Mouse (Mus musculus) embryonic facial prominence, embryonic 10.5 days (tissue): ENCODE results near the gene Lipa. TPM values are rescaled to one million over a fixed set of nuclear protein-coding genes. Genes with fewer than 3 reads are reported as not detected.
A peak's percentile ranks its signal among the peaks of the same experiment; 100 is the strongest.

ENCODE experiments used
- DNase-seq: peaks from one replicate; pipeline ENCODE4 v3.0.0-alpha.2; 2017; ENCODE audit warnings: low spot score
- H3K27ac ChIP-seq: fragments of 300-500 bp; sonication (generic); replicated peaks from 2 replicates; pipeline ENCODE4 v1.5.1; 2016; ENCODE audit warnings: mild to moderate bottlenecking
- H3K27me3 ChIP-seq: fragments of 300-500 bp; sonication (generic); replicated peaks from 2 replicates; pipeline ENCODE4 v1.6.1; 2016; ENCODE audit warnings: low read depth, mild to moderate bottlenecking; ENCODE audit not compliant: poor library complexity, severe bottlenecking
- H3K36me3 ChIP-seq: fragments of 300-500 bp; sonication (generic); replicated peaks from 2 replicates; pipeline ENCODE4 v1.6.1; 2016; ENCODE audit warnings: mild to moderate bottlenecking, moderate library complexity
- H3K4me1 ChIP-seq: fragments of 300-500 bp; sonication (generic); 2 replicates; pipeline ENCODE4 v1.6.1; 2016
- H3K4me3 ChIP-seq: fragments of 300-500 bp; sonication (generic); 2 replicates; pipeline ENCODE4 v1.5.1; 2016; ENCODE audit warnings: mild to moderate bottlenecking, moderate library complexity
- H3K9me3 ChIP-seq: fragments of 300-500 bp; sonication (generic); 2 replicates; pipeline ENCODE4 v1.6.1; 2016; ENCODE audit warnings: mild to moderate bottlenecking
- WGBS: fragments of 180-500 bp; shearing (Covaris S2); methylation state at CpG from one replicate; pipeline ENCODE4 v1.1.7; 2016; 5-methylcytosine and 5-hydroxymethylcytosine counted together
- polyA plus RNA-seq: library from polyadenylated mRNA; unstranded; fragments of >200 nt; fragmentation: Nextera tagmentation; extraction: Ambion mirVana; gene quantifications from 2 replicates; pipeline ENCODE4 v1.2.1, GENCODE M21; 2016

Gene Lipa
- polyA plus RNA-seq, 1 experiment from 2014 or later: 22.6 TPM

DNA sequence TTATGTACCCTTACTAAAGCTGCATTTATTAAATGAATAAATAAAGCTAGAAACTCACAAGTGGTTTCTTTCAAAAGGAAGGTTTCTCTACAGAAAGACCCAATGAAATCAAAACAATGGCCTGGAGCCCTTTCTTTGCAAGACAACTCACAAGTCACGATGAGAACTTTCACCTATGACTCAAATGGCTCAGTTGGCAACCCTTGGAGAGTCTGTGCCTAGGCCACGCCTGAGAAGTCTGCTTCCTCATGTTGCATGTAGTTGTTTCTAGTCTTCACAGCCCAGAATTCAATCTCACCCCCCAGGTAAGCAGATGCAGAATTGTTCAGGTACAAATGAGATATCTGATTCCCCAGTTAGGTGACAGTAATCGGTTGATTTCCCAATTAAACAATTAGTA lies 7.6 kb downstream of the Lipa start:
- Histone ChIP-seq H3K9me3 (no peaks in the 10 kb centered on the region), H3K27ac (no peak overlapping the region), H3K4me3 (no peak overlapping the region), H3K27me3 (no peaks in the 10 kb centered on the region), H3K36me3 (peaks cover 22% of the 10 kb centered on the region), H3K4me1 (peaks cover 3% of the 10 kb centered on the region)
- DNase-seq: no peak
- WGBS: 92% methylated on average over 3 of the region's 3 CpGs

DNA sequence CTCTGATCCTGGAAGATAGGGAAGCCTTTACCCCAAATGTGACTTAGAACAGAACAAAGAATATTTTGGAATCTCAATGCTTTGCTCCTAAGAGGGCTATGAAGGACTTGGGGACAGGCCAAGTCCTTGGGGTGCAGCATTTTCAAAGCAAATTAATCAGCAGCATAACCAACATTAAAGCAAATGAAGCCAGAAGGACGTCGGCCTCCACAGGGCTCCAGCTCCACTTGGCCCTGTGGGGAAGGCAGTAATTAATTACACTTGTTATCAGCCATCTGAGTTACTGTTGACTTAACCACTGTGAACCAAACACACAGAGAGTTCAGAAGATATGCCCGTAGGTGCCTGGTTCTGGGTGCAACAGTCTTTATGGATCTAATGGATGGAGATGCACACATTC lies 8.5 kb downstream of the Lipa start:
- no peak for DNase-seq
- WGBS: 85% methylated on average over 3 of the region's 3 CpGs
- no peaks in the 10 kb centered on the region for H3K4me1 ChIP-seq
- no peaks in the 10 kb centered on the region for H3K27me3 ChIP-seq
- no peak overlapping the region for H3K4me3 ChIP-seq
- H3K36me3 ChIP-seq: peaks cover 22% of the 10 kb centered on the region
- H3K27ac ChIP-seq: no peak overlapping the region
- no peaks in the 10 kb centered on the region for H3K9me3 ChIP-seq

DNA sequence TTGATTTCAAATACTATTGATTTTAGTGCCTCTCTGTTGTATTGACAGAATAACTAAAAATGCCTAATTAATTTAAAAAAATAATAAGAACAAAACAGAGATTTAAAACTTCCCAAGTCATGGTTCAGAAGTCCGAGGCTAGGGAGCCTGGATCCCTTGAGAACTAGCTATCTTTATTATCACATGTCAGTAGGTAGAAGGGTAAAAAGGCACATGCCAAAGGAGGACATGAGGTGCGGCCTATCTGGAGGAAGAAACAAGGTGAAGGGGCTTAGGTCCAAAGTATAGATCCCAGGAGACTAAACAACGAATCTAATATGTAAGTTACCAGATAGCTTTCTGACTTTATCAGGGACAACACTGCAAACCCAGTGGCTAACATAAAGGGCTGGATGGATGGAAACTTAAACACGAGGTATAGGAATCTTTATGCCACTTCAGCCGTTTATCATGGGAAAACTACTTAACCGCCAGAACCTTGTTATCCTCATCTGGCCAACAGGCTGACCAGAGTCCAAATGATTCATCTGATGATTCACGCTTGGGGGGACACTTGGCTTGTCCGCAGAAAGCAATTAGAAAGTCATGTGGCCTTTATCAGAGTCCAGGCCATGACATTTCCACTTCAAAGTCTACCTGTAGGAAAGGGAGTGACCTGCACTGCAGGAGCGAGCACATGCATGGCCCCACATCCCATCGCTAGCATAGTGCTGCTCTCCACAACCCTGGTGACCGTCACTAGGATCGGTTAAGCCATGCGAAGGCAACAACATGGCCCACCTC lies 9.3 kb downstream of the Lipa start:
- no peak for DNase-seq
- WGBS: 93% methylated on average over 13 of the region's 13 CpGs
- H3K27ac ChIP-seq: no peak overlapping the region
- no peak overlapping the region for H3K4me3 ChIP-seq
- H3K9me3 ChIP-seq: no peaks in the 10 kb centered on the region
- H3K36me3 ChIP-seq: peaks cover 22% of the 10 kb centered on the region
- no peaks in the 10 kb centered on the region for H3K27me3 ChIP-seq
- H3K4me1 ChIP-seq: no peaks in the 10 kb centered on the region

DNA sequence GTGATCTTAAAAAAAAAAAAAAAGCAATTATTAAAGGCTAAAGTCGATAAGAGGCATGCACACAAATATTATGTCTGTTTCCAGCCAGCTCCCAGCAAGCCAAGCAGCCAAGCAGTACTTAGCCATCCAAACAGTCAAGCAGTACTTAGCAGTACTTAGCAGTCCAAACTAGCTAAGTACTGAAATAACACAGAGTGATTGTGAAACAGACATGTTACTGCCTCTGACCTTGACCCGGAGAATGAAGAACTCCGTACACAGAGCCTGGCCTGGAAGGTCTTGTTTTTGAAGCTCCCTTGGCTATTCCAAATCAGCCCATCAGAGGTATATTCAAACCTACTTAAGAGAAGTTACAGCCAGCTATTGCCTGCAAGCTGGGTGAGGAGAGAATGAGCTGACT lies 10.1 kb downstream of the Lipa start:
- no peaks in the 10 kb centered on the region for H3K9me3 ChIP-seq
- no peak overlapping the region for H3K4me3 ChIP-seq
- H3K4me1 ChIP-seq: no peaks in the 10 kb centered on the region
- 86% methylated on average over 3 of the region's 3 CpGs for WGBS
- no peak overlapping the region for H3K27ac ChIP-seq
- H3K36me3 ChIP-seq: peaks cover 22% of the 10 kb centered on the region
- H3K27me3 ChIP-seq: no peaks in the 10 kb centered on the region
- DNase-seq: no peak

DNA sequence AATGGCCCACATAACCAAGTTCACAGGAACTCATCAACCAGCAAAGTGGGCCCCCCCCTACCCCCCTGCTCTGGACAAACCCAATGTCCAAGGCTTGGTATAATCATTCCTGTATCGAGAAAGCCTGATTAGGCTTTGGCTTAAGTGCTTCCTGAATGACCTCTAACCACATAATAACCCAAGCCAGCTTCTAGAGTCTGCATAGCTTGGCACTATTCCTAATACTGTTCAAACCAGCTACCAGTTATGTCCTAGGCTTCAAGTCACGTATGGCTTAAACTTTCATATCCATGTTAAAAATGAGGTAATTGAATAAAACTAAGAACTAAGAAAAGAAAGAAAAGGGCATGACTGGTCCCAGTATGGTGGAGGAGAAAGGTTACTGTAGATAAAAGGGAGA lies 10.9 kb downstream of the Lipa start:
- Histone ChIP-seq H3K27ac (no peak overlapping the region), H3K4me1 (peaks cover 6% of the 10 kb centered on the region), H3K4me3 (no peak overlapping the region), H3K9me3 (no peaks in the 10 kb centered on the region), H3K36me3 (peaks cover 17% of the 10 kb centered on the region), H3K27me3 (no peaks in the 10 kb centered on the region)
- no peak for DNase-seq
- WGBS: 82% methylated on average over 2 of the region's 2 CpGs

DNA sequence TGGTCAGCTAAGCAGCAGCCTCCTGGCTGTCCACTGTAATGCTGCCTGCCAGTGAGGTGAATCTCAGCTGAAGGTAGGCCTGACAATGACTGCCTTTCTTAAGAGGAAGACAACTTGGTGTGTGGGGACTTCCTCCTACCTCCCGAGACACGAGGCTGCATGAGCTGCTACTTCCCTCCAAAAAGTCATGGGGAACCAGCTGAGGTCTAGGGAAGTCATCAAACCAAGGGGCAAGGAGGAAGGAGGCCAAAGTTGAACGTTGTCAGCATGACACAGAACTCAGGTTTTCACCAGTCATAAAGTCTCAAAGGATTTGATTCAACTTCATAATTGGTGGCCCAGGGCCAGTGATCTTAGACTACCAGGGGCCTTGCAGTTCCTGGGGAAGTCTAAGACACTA lies 11.6 kb downstream of the Lipa start:
- H3K4me3 ChIP-seq: no peak overlapping the region

DNA sequence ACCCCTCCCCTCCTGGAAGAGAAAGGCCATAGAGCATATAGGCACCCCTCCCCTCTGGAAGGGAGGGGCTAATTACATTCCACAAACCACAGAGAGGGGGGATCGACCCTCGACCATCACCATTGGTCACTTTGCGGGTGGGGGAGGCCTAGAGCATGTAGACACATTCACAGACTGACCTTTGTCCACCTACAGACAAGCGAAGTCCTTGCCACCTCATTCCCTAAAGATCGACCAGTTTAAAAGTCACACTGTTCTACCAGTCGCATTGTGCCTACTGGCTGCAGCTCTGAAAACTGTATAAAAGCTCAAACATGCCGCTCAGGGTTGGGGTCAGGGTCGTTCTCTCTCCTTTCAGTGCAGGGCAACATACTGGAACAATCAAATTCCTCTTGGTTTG lies 15.7 kb downstream of the Lipa start:
- peak; percentile 23 for DNase-seq
- H3K4me3 ChIP-seq: no peak overlapping the region
- no peaks in the 10 kb centered on the region for H3K9me3 ChIP-seq
- H3K4me1 ChIP-seq: peaks cover 7% of the 10 kb centered on the region
- no peaks in the 10 kb centered on the region for H3K27me3 ChIP-seq
- H3K27ac ChIP-seq: peak overlapping the region; percentile 40
- WGBS: 59% methylated on average over 8 of the region's 8 CpGs
- peaks cover 33% of the 10 kb centered on the region for H3K36me3 ChIP-seq

More for the DNA sequence above, 11.6 kb downstream of the Lipa start:
- peaks cover 7% of the 10 kb centered on the region for H3K4me1 ChIP-seq
- peaks cover 15% of the 10 kb centered on the region for H3K36me3 ChIP-seq
- H3K27me3 ChIP-seq: no peaks in the 10 kb centered on the region
- no peak for DNase-seq
- H3K27ac ChIP-seq: no peak overlapping the region
- 70% methylated on average over 3 of the region's 3 CpGs for WGBS
- no peaks in the 10 kb centered on the region for H3K9me3 ChIP-seq

DNA sequence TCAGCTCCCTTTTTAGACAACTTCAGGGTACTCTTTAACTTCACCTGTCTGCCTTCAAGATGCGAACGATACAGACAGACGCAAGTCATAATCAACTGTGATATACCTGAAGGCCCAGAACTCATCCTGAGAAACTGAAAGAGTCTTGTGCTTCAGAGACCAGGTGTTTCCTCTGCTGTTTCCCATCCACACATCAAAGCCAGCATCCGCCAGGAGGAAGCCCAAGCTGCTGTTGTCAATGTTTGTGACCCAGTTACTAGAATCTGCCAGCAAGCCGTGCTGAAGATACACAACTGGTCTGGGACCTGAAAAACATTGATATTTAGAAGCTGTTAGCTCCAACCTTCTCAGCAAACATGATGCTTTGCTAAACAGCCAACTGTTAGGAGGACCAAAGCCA lies 16.6 kb downstream of the Lipa start:
- WGBS: 90% methylated on average over 5 of the region's 5 CpGs

DNA sequence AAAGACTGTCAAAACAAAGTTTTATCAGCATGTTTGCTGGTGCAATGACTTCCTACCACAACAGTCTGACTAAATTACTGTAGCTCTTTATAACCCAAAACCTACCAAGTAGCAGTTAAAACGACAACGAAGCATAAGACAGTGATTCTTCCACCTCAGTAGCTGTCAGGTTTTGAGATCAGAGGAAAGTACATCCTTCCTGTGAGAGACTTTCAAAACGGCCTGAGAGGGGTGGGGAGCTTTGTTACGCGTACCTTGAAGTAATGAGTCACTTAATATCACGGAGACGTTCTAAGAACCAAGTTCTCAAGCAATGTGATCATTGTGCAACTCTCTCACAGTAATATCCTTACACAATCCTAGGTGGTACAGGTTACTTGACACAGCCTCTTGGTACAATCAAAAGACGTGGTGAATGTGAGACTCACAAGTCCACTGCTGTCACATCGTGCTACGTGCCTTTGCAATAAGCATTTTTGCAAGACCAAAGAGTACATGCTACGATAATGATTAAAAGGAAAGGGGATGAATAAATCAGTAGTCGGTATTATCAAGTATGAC lies 22.0 kb downstream of the Lipa start:
- Histone ChIP-seq H3K9me3 (no peaks in the 10 kb centered on the region), H3K36me3 (peaks cover 48% of the 10 kb centered on the region), H3K27ac (no peak overlapping the region), H3K4me3 (no peak overlapping the region), H3K27me3 (no peaks in the 10 kb centered on the region), H3K4me1 (no peaks in the 10 kb centered on the region)
- no peak for DNase-seq
- 93% methylated on average over 12 of the region's 12 CpGs for WGBS

More for the DNA sequence above, 16.6 kb downstream of the Lipa start:
- H3K9me3 ChIP-seq: no peaks in the 10 kb centered on the region
- peaks cover 7% of the 10 kb centered on the region for H3K4me1 ChIP-seq
- no peak overlapping the region for H3K4me3 ChIP-seq
- DNase-seq: no peak
- H3K27me3 ChIP-seq: no peaks in the 10 kb centered on the region
- H3K27ac ChIP-seq: no peak overlapping the region
- H3K36me3 ChIP-seq: peaks cover 42% of the 10 kb centered on the region

DNA sequence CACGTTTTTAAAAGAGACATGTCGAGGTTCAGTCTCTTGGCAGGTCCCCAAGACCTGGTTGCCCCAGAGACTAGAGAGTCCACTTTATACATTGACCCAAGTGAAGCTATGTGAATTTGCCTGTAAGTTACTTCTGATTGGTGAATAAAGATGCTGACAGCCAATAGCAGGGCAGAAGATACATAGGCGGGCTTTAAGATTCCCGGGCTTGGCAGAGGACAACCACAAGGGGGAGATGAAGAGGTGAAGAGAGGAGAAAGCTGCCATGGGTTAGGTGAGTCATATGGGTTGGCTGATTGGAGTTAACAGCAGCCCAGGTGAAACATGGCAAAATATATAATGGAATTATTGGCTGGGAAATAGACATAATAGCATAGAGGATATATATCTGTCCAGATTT lies 26.5 kb downstream of the Lipa start:
- no peak overlapping the region for H3K4me3 ChIP-seq

DNA sequence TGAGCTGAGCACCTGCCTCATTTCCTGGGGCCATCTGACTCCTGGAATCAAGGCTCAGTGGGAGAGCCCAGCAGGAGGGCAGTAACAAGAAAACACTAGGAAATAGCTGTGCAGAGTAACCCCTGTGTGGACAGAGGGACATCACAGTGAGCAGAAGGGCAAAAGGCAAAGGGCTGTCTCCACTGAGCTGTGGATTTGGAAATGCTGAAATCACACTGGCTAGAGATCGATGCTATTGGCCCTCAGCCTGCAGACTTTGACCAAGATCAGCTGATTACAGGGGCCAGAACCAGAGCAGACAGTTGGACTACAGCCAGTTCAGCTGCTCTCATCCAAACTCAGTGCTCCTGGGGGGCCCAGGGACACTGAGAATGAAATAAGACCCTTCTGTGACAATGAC lies 30.9 kb downstream of the Lipa start:
- DNase-seq: no peak
- Histone ChIP-seq H3K9me3 (no peaks in the 10 kb centered on the region), H3K4me1 (no peaks in the 10 kb centered on the region), H3K4me3 (no peak overlapping the region), H3K27ac (no peak overlapping the region), H3K27me3 (no peaks in the 10 kb centered on the region), H3K36me3 (peaks cover 24% of the 10 kb centered on the region)
- WGBS: 85% methylated on average over 1 of the region's 1 CpGs

More for the DNA sequence above, 26.5 kb downstream of the Lipa start:
- WGBS: 50% methylated on average over 4 of the region's 4 CpGs
- H3K27ac ChIP-seq: no peak overlapping the region
- H3K27me3 ChIP-seq: no peaks in the 10 kb centered on the region
- DNase-seq: peak; percentile 67
- peaks cover 17% of the 10 kb centered on the region for H3K36me3 ChIP-seq
- H3K9me3 ChIP-seq: no peaks in the 10 kb centered on the region
- no peaks in the 10 kb centered on the region for H3K4me1 ChIP-seq

DNA sequence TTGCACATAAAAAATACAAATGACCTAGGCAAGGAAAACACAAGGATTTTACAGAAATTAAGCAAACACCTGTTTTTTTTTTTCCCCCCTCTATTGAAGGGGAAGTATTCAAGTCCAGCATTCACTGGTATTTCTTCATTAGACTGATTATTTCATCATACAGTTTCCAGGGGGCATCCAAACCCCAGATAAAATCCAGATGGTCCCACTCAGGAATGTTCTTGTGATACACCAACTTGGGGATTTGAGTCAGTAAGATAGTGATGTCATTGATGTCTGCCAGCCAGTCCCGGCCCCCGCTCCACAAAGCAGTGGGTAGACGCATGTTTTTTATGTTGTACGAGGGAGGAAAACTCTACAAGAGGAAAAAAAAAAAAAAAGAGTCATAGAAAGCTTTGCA lies 33.4 kb downstream of the Lipa start:
- WGBS: 86% methylated on average over 4 of the region's 4 CpGs
- peaks cover 16% of the 10 kb centered on the region for H3K36me3 ChIP-seq

DNA sequence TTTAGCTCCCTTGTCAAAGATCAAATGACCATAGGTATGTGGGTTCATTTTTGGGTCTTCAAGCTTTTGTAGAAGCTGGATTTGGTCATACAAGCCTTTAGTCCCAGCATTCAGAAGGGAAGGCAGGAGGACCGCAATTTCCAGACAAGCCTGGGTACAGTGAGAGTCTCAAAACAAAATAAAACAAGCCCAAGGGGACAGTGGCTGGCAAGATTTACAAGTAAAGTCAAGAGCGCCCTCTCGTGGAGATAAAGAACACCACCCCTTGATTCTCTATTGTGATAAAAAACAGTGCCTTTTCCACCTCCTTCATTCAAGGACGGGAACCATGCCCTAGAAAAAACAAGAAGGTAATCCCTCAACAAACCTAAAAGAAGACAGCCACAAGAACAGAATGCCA lies 43.7 kb downstream of the Lipa start:
- Histone ChIP-seq H3K27ac (no peak overlapping the region), H3K4me3 (no peak overlapping the region), H3K4me1 (no peaks in the 10 kb centered on the region), H3K27me3 (0 out of 2 replicates have a peak, but pooled peaks cover 7% of the 10 kb centered on the region), H3K36me3 (no peaks in the 10 kb centered on the region), H3K9me3 (no peaks in the 10 kb centered on the region)
- whole genome bisulfite sequencing: 17% methylated on average over 4 of the region's 4 CpGs
- DNase-seq: peak; percentile 43

More for the DNA sequence above, 33.4 kb downstream of the Lipa start:
- no peak overlapping the region for H3K4me3 ChIP-seq
- 0 out of 2 replicates have a peak, but pooled peaks cover 3% of the 10 kb centered on the region for H3K4me1 ChIP-seq
- no peaks in the 10 kb centered on the region for H3K9me3 ChIP-seq
- H3K27me3 ChIP-seq: no peaks in the 10 kb centered on the region
- DNase-seq: no peak
- H3K27ac ChIP-seq: no peak overlapping the region
